In genomic region chr7:81557985-81558360, GRCm38 (mm10) we compare ENCODE assay signal across 24 mouse cellular contexts. TPM values are rescaled to one million over a fixed set of nuclear protein-coding genes. Genes with fewer than 3 reads are reported as not detected.
"Had no signal": no experiment of that assay in that cellular context is flagged by ENCODE, and none has a peak within 500 bp of the region (broad histone marks: within the 10 kb centered on the region; RNA-seq: fewer than 3 reads in every experiment).

No protein-coding gene starts in this region.

- H3K36me3 ChIP-seq: midbrain, embryonic 10.5 days; midbrain, embryonic 13.5 days; midbrain, embryonic 15.5 days; neural tube, embryonic 13.5 days; neural tube, embryonic 15.5 days had no signal

- H3K4me1 ChIP-seq: neural tube, embryonic 15.5 days had no signal

- H3K27ac ChIP-seq: liver, embryonic 14.5 days; midbrain, embryonic 10.5 days; midbrain, embryonic 13.5 days; midbrain, embryonic 15.5 days; neural tube, embryonic 13.5 days; neural tube, embryonic 15.5 days had no signal

- H3K4me3 ChIP-seq: midbrain, embryonic 10.5 days; midbrain, embryonic 13.5 days; midbrain, embryonic 15.5 days; myocyte; neural tube, embryonic 13.5 days; neural tube, embryonic 15.5 days had no signal

- H3K9ac ChIP-seq: liver, embryonic 14.5 days; midbrain, embryonic 13.5 days; midbrain, embryonic 15.5 days; neural tube, embryonic 13.5 days; neural tube, embryonic 15.5 days had no signal

- H3K27me3 ChIP-seq: midbrain, embryonic 13.5 days; midbrain, embryonic 15.5 days; neural tube, embryonic 13.5 days; neural tube, embryonic 15.5 days had no signal

- H3K9me3 ChIP-seq: midbrain, embryonic 10.5 days; midbrain, embryonic 13.5 days; midbrain, embryonic 15.5 days; neural tube, embryonic 13.5 days; neural tube, embryonic 15.5 days had no signal

- H3K4me2 ChIP-seq: liver, embryonic 11.5 days; midbrain, embryonic 13.5 days; midbrain, embryonic 15.5 days; neural tube, embryonic 13.5 days; neural tube, embryonic 15.5 days had no signal

- DNase-seq: liver; lung, adult 2 months; retina, postnatal 1 day; right cerebral cortex, adult 18-20 months; right cerebral cortex, postnatal 25 days; right cerebral cortex, postnatal 4 days; spleen, adult 18-20 months; thymus, adult 18-20 months; thymus, postnatal 14 days; thymus, postnatal 36 days had no signal

- ATAC-seq: midbrain, embryonic 13.5 days; midbrain, embryonic 15.5 days had no signal

RNA-seq across cellular contexts. Expression of gene Fsd2, which starts 8.8 kb away (rescaled TPM):
- polyA plus RNA-seq: midbrain, embryonic 10.5 days had no signal

RNA-seq across cellular contexts. Expression of gene BC048679, which starts 59.9 kb away (rescaled TPM):
- polyA plus RNA-seq: liver, embryonic 11.5 days; liver, embryonic 14.5 days; liver, embryonic 16.5 days; lung, adult 2 months; midbrain, embryonic 10.5 days; midbrain, embryonic 13.5 days; midbrain, embryonic 15.5 days; myocyte; neural tube, embryonic 11.5 days; neural tube, embryonic 13.5 days; neural tube, embryonic 15.5 days; small intestine, adult 2 months; stomach, embryonic 14.5 days; stomach, embryonic 16.5 days; thymus, postnatal 0 days had no signal
